Mouse (Mus musculus): ENCODE results near the gene Ttc24. TPM values are rescaled to one million over a fixed set of nuclear protein-coding genes. Genes with fewer than 3 reads are reported as not detected.

The Ttc24 gene
- 0.15 TPM in 1 of 2 replicates, not detected in the other for polyA plus RNA-seq (2012; rRNA removed)

DNA sequence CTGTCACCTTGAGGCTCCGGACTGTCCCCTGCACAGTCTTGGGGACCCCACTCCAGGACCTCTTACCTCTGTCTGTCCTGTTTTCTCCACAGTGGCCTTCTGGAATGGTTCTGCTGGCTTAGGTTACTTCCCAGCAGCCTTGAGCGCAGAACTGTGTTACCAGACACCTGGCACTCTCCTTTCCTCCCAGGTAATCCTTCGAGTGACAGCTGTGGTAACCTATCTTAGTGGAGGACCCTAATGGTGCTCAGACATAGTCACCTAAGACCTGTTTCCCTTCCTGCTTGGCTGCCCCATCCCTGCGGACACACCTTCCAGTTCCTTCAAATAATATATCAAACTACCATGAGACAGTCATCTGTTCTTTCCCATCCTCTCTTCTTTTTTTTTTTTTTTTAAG is at the start of gene Ttc24:
Gene Ttc24, minus strand, starts transcription at position 101 of the 400 bp plus-strand sequence.
- Histone ChIP-seq H3K27me3 (replicated peaks; ENCODE audit: control insufficient read depth, insufficient read depth, low read length) (no peaks in the 10 kb centered on the region), H3K27ac (ENCODE audit: insufficient read depth, low read depth, low read length) (no peak within 1 kb of the TSS), H3K4me1 (ENCODE audit: control insufficient read depth, insufficient read depth, low read length) (peaks cover 3% of the 10 kb centered on the region; the same call in 1 of the 2 replicates), H3K36me3 (ENCODE audit: control insufficient read depth, insufficient read depth, low read length) (no peaks in the 10 kb centered on the region), H3K4me3 (ENCODE audit: insufficient read depth, low read depth, low read length) (no peak within 1 kb of the TSS)
- 61% methylated on average over 4 of the region's 4 CpGs for WGBS
- no peak for DNase-seq
- no peak for TF ChIP-seq CTCF (conservative IDR thresholded peaks at IDR 0.05; ENCODE audit: insufficient read depth, insufficient read length, low read depth, low read length)
- no peak for TF ChIP-seq POLR2A (IDR thresholded peaks at IDR 0.05; ENCODE audit: low read depth, low read length)

DNA sequence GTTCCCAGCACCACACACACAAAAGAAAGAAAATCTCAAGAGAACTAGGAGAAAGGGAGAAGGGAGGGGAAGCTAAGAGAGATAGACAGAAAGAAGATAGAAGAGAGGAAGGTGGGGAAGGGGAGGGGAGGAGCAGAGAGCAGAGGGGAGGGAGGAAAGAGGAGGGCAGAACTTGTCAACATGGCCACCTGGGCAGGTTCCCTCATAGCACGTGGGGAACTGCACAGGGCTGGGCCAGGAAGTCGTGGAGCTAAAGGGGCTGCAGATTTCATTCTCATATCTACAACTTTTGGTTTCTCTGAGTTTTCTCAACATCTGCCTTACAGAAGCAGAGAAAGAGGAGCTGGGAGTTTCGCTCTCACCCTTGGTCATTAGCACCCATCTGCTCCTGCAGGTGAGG is 49.5 kb upstream of the Ttc24 start:
- H3K36me3 ChIP-seq (ENCODE audit: control insufficient read depth, insufficient read depth, low read length): no peaks in the 10 kb centered on the region
- WGBS: 77% methylated on average over 3 of the region's 3 CpGs
- no peak overlapping the region for H3K27ac ChIP-seq (ENCODE audit: insufficient read depth, low read depth, low read length)
- H3K27me3 ChIP-seq (replicated peaks; ENCODE audit: control insufficient read depth, insufficient read depth, low read length): no peaks in the 10 kb centered on the region
- no peak overlapping the region for H3K4me3 ChIP-seq (ENCODE audit: insufficient read depth, low read depth, low read length)
- H3K4me1 ChIP-seq (ENCODE audit: control insufficient read depth, insufficient read depth, low read length): no peaks in the 10 kb centered on the region; the same call in 1 of the 2 replicates
- no peak for TF ChIP-seq POLR2A (IDR thresholded peaks at IDR 0.05; ENCODE audit: low read depth, low read length)
- no peak for TF ChIP-seq CTCF (conservative IDR thresholded peaks at IDR 0.05; ENCODE audit: insufficient read depth, insufficient read length, low read depth, low read length)
- DNase-seq: no peak

DNA sequence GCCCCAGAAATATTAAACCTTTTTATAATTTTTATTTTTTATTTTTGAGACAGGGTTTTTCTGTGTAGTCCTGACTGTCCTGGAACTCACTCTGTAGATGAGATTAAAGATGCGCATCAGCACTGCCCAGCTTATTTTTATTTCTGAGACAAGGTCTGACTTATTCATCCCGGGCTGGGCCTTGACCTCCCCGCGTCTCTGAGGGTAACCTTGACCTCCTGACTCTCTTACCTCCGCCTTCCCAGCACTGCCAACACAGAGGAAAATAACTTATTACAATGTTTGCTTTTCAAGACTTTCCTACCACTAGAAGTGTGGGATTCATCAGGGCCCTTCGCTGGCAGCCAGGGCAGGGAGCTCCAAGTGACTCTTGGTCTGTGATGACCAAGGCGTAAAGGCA is 48.1 kb upstream of the Ttc24 start:
- no peak for DNase-seq
- WGBS: 72% methylated on average over 7 of the region's 7 CpGs

DNA sequence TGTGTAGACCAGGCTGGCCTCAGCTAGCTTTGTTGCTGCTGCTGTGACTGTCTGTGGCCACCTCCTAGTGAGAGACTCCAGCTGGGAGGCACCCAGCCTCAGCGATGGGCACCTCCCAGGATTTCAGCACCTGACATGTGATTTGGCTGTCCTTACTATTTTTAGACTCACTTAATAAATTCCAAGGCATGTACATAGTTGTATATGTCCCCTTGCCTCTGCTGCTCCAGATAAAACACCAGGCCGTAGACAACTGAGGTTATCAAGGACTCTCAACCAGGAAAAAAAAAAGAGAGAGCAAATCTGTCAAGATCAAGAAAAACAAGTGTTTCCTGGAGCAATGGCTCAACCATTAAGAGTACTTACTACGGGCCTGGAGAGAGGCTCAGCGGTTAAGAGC is 47.1 kb upstream of the Ttc24 start:
- Histone ChIP-seq H3K27ac (ENCODE audit: insufficient read depth, low read depth, low read length) (no peak overlapping the region), H3K27me3 (replicated peaks; ENCODE audit: control insufficient read depth, insufficient read depth, low read length) (no peaks in the 10 kb centered on the region), H3K4me1 (ENCODE audit: control insufficient read depth, insufficient read depth, low read length) (no peaks in the 10 kb centered on the region), H3K4me3 (ENCODE audit: insufficient read depth, low read depth, low read length) (no peak overlapping the region), H3K36me3 (ENCODE audit: control insufficient read depth, insufficient read depth, low read length) (no peaks in the 10 kb centered on the region)
- DNase-seq: no peak
- WGBS: 30% methylated on average over 4 of the region's 4 CpGs
- TF ChIP-seq POLR2A (IDR thresholded peaks at IDR 0.05; ENCODE audit: low read depth, low read length) (no peak), CTCF (conservative IDR thresholded peaks at IDR 0.05; ENCODE audit: insufficient read depth, insufficient read length, low read depth, low read length) (no peak)

More for the DNA sequence above, 48.1 kb upstream of the Ttc24 start:
- Histone ChIP-seq H3K4me3 (ENCODE audit: insufficient read depth, low read depth, low read length) (no peak overlapping the region), H3K4me1 (ENCODE audit: control insufficient read depth, insufficient read depth, low read length) (no peaks in the 10 kb centered on the region), H3K36me3 (ENCODE audit: control insufficient read depth, insufficient read depth, low read length) (no peaks in the 10 kb centered on the region), H3K27ac (ENCODE audit: insufficient read depth, low read depth, low read length) (no peak overlapping the region), H3K27me3 (replicated peaks; ENCODE audit: control insufficient read depth, insufficient read depth, low read length) (no peaks in the 10 kb centered on the region)
- no peak for TF ChIP-seq POLR2A (IDR thresholded peaks at IDR 0.05; ENCODE audit: low read depth, low read length)

DNA sequence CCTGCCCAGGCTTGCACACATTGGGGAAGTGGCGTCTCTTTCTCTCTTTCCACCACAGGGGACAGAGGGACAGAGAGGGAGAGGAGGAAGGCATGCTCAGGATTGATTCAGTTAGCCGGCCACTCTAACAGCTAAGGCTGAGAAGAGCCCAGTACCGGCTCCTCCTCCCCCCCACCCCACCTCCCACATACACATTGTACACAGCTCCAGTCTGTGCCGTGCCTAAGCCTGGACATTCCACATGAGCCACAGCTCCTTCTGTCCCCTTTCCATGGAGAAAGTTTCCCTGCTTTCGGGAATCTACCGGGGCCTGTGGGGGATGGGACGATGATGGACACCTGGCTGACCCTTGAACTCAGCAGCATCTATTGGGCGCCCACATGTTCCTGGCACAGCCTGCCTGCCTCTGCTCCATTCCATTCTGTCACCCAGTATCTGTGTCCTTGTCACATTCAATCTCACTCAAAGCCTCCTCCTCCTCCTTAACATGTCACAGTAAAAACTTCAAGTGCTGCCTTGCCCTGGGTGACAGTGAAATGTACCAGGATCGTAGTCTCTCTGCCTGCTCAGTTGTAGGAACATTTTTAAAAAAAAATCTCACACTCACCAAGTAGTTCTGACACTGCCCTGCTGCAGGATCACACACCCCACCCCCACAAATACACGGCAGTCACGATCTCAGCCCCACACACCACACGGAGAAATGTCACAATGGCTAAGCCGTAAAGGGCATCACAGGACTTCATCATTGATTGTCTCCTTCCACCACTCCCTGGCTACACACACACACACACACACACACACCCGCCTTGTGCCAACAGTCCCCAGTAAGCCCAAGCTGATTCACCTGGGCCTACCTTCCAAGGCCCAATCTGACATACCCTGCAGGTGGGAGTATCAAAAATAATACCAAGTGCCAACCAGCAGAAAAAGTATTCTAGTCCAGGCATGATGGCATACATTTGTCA is 43.3 kb upstream of the Ttc24 start:
- Histone ChIP-seq H3K4me3 (ENCODE audit: insufficient read depth, low read depth, low read length) (no peak overlapping the region), H3K27me3 (replicated peaks; ENCODE audit: control insufficient read depth, insufficient read depth, low read length) (no peaks in the 10 kb centered on the region), H3K4me1 (ENCODE audit: control insufficient read depth, insufficient read depth, low read length) (no peaks in the 10 kb centered on the region), H3K27ac (ENCODE audit: insufficient read depth, low read depth, low read length) (no peak overlapping the region), H3K36me3 (ENCODE audit: control insufficient read depth, insufficient read depth, low read length) (no peaks in the 10 kb centered on the region)
- DNase-seq: no peak
- no peak for TF ChIP-seq POLR2A (IDR thresholded peaks at IDR 0.05; ENCODE audit: low read depth, low read length)
- TF ChIP-seq CTCF (conservative IDR thresholded peaks at IDR 0.05; ENCODE audit: insufficient read depth, insufficient read length, low read depth, low read length): no peak
- WGBS: 75% methylated on average over 14 of the region's 14 CpGs

DNA sequence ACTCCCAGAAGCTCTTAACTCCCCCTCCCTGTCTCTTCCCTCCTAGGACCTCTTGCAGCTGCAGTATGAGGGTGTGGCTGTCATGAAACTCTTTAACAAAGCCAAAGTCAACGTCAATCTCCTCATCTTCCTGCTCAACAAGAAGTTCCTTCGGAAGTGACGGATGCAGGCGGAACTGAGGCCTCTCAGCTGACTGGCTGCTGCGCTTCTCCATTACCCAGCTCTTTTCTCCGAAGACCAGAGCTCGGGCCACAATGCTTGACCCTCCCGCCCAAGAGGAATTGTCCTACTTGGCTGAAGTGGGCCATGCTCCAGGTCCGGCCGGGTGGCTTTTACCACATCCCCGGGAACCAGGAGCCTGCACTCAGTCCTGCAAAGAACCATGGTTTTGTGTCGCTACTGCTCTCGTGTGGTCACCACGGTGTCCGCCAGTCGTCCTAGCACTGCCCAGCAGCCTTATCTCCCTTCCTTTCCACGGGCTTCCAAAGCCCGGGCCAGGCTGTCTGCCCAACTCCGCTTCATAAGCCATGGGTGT is 42.1 kb upstream of the Ttc24 start:
- WGBS: 88% methylated on average over 19 of the region's 19 CpGs
- H3K27ac ChIP-seq (ENCODE audit: insufficient read depth, low read depth, low read length): no peak overlapping the region

DNA sequence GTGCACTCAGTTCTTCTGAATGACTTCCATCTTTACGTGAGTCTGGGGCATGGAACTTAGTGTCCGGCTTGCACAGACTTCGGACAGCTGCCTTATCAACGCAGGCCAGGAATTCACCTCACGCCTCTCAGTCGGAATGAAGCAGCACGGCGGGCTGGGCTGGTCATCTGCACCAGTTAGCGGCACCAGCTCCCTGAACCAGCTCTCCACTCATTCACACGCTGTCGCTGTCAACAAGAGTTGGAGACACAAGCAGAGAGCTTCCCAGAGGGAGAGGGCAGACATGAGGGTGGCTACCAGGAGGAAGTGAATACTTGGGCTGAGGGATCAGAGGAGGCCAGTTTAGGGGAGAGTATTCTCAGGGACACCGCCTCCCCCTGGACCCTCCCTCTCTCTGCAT is 36.3 kb upstream of the Ttc24 start:
- no peaks in the 10 kb centered on the region for H3K36me3 ChIP-seq (ENCODE audit: control insufficient read depth, insufficient read depth, low read length)
- H3K27ac ChIP-seq (ENCODE audit: insufficient read depth, low read depth, low read length): no peak overlapping the region

More for the DNA sequence above, 42.1 kb upstream of the Ttc24 start:
- Histone ChIP-seq H3K36me3 (ENCODE audit: control insufficient read depth, insufficient read depth, low read length) (no peaks in the 10 kb centered on the region), H3K4me3 (ENCODE audit: insufficient read depth, low read depth, low read length) (no peak overlapping the region), H3K27me3 (replicated peaks; ENCODE audit: control insufficient read depth, insufficient read depth, low read length) (no peaks in the 10 kb centered on the region), H3K4me1 (ENCODE audit: control insufficient read depth, insufficient read depth, low read length) (no peaks in the 10 kb centered on the region)
- TF ChIP-seq CTCF (conservative IDR thresholded peaks at IDR 0.05; ENCODE audit: insufficient read depth, insufficient read length, low read depth, low read length): no peak
- no peak for TF ChIP-seq POLR2A (IDR thresholded peaks at IDR 0.05; ENCODE audit: low read depth, low read length)
- no peak for DNase-seq

More for the DNA sequence above, 36.3 kb upstream of the Ttc24 start:
- 97% methylated on average over 12 of the region's 12 CpGs for WGBS
- DNase-seq: no peak
- no peak overlapping the region for H3K4me3 ChIP-seq (ENCODE audit: insufficient read depth, low read depth, low read length)
- no peak for TF ChIP-seq CTCF (conservative IDR thresholded peaks at IDR 0.05; ENCODE audit: insufficient read depth, insufficient read length, low read depth, low read length)
- H3K4me1 ChIP-seq (ENCODE audit: control insufficient read depth, insufficient read depth, low read length): no peaks in the 10 kb centered on the region
- no peaks in the 10 kb centered on the region for H3K27me3 ChIP-seq (replicated peaks; ENCODE audit: control insufficient read depth, insufficient read depth, low read length)
